In genomic region chr10:39534324-39535026, GRCm38 (mm10) we compare ENCODE assay signal across 8 mouse cellular contexts.
A peak's percentile ranks its signal among the peaks of the same experiment; 100 is the strongest.
DNase-seq lines count a peak whose midpoint lies in the region; ATAC-seq lines count a peak whose summit lies in the region.

No protein-coding gene starts in this region.

- no peaks in the 10 kb centered on the region for H3K9me3 ChIP-seq in forebrain, embryonic 16.5 days (ENCODE audit: control insufficient read depth, low read length)

- H3K9ac ChIP-seq in forebrain, embryonic 16.5 days (replicated peaks; ENCODE audit: low read depth, low read length), result 0 out of 2 replicates have a peak overlapping the region, but pooled peaks have one; percentile 12

- H3K4me1 ChIP-seq in forebrain, embryonic 16.5 days (replicated peaks; ENCODE audit: control insufficient read depth, insufficient read depth, low read length), result peaks cover 26% of the 10 kb centered on the region

- WGBS in forebrain, embryonic 16.5 days, result 64% methylated on average over 9 of the region's 9 CpGs

- intact Hi-C loops in left cerebral cortex, postnatal 4 days (cut with DNase I), result no loop called here

- no peak overlapping the region for H3K4me3 ChIP-seq in forebrain, embryonic 16.5 days (replicated peaks; ENCODE audit: low read length)

- H3K4me2 ChIP-seq in forebrain, embryonic 16.5 days (ENCODE audit: low read length), result no peak overlapping the region

- peak; percentile 36 for ATAC-seq in forebrain, embryonic 16.5 days

- no peaks in the 10 kb centered on the region for H3K27me3 ChIP-seq in forebrain, embryonic 16.5 days (replicated peaks; ENCODE audit: control insufficient read depth, insufficient read depth, low read length)

- H3K27ac ChIP-seq in forebrain, embryonic 16.5 days (ENCODE audit: low read length), result 0 out of 2 replicates have a peak overlapping the region, but pooled peaks have one; percentile 2

- DNase-seq in left cerebral cortex, postnatal 4 days, result peak; percentile 51
- no peak for DNase-seq in left cerebral cortex, adult 8-10 months (ENCODE audit: low spot score in 2 of 2)
- DNase-seq in kidney, postnatal 10 days, result peak; percentile 82
- DNase-seq in neural tube, embryonic 10.5 days (ENCODE audit: extremely low spot score, low spot score), result peak; percentile 66
- no peak for DNase-seq in frontal cortex, postnatal 36 days (ENCODE audit: low spot score in 2 of 2)
- no peak for DNase-seq in thymus, postnatal 14 days
- DNase-seq in adrenal gland, adult 8-10 months, result no peak

- peaks cover 7% of the 10 kb centered on the region for H3K36me3 ChIP-seq in forebrain, embryonic 16.5 days (ENCODE audit: control insufficient read depth, insufficient read depth)

Comparison
In these comparisons a context has a peak if more than half of its experiments do, and no peak if none do; other contexts are left out.
1. DNase-seq: peak in left cerebral cortex, postnatal 4 days (single experiment), kidney, postnatal 10 days (single experiment) and neural tube, embryonic 10.5 days (single experiment); none in left cerebral cortex, adult 8-10 months (0 of 2), frontal cortex, postnatal 36 days (0 of 2), thymus, postnatal 14 days (single experiment) and adrenal gland, adult 8-10 months (single experiment).